Mouse (Mus musculus) stomach, postnatal 0 days (tissue): ENCODE results near the gene Mapk8ip3.

ENCODE experiments used
- CTCF ChIP-seq: IDR thresholded peaks from 2 replicates; pipeline ENCODE4 v1.5.1; 2016; ENCODE audit warnings: antibody characterized with exemption, low read depth, mild to moderate bottlenecking, moderate library complexity
- EP300 ChIP-seq: optimal IDR thresholded peaks from 2 replicates; pipeline ENCODE3; 2016; ENCODE audit warnings: antibody characterized with exemption

GRCm38 (mm10) chr17:24953291-24953690 lies 16.5 kb upstream of the Mapk8ip3 start:
- no peak for TF ChIP-seq CTCF
- TF ChIP-seq EP300, result no peak
